Mouse (Mus musculus) liver, adult 2 months (tissue): ENCODE measurements around the gene Ykt6. TPM values are rescaled to one million over a fixed set of nuclear protein-coding genes. Genes with fewer than 3 reads are reported as not detected.

Source experiments
- DNase-seq: peaks from one replicate; pipeline ENCODE4 v3.0.0-alpha.2; 2011; ENCODE audit warnings: low read depth, low spot score; ENCODE audit errors: extremely low read depth
- H3K27ac ChIP-seq: fragments of 200-500 bp; replicated peaks from 2 replicates; pipeline ENCODE4 v1.5.1; 2012; ENCODE audit warnings: low read depth, mild to moderate bottlenecking, control low read depth, inconsistent platforms, low read length; ENCODE audit not compliant: insufficient read depth
- H3K27me3 ChIP-seq: fragments of 200-500 bp; 2 replicates; pipeline ENCODE4 v1.6.1; 2012; ENCODE audit warnings: mild to moderate bottlenecking, moderate library complexity, low read length, inconsistent platforms; ENCODE audit not compliant: control insufficient read depth, insufficient read depth
- H3K36me3 ChIP-seq: fragments of 200-500 bp; 2 replicates; pipeline ENCODE4 v1.6.1; 2012; ENCODE audit warnings: low read length, inconsistent platforms; ENCODE audit not compliant: control insufficient read depth, insufficient read depth
- H3K4me1 ChIP-seq: fragments of 200-500 bp; 2 replicates; pipeline ENCODE4 v1.6.1; 2011; ENCODE audit warnings: low read length; ENCODE audit not compliant: control insufficient read depth, insufficient read depth
- H3K4me3 ChIP-seq: fragments of 200-500 bp; 2 replicates; pipeline ENCODE4 v1.5.1; 2011; ENCODE audit warnings: low read depth, mild to moderate bottlenecking, control low read depth, low read length, moderate library complexity; ENCODE audit not compliant: insufficient read depth
- H3K79me2 ChIP-seq: fragments of 200-500 bp; 2 replicates; pipeline ENCODE4 v1.6.1; 2012; ENCODE audit warnings: inconsistent platforms, mild to moderate bottlenecking, low read length, moderate library complexity; ENCODE audit not compliant: control insufficient read depth, insufficient read depth
- H3K9ac ChIP-seq: fragments of 200-500 bp; 2 replicates; pipeline ENCODE4 v1.6.1; 2012; ENCODE audit warnings: low read depth, mild to moderate bottlenecking, control low read depth, inconsistent platforms, low read length
- CTCF ChIP-seq: fragments of 200-500 bp; IDR thresholded peaks from 2 replicates; pipeline ENCODE4 v1.5.1; 2011; ENCODE audit warnings: low read depth, low read length, control low read depth
- POLR2A ChIP-seq: fragments of 200-500 bp; IDR thresholded peaks from 2 replicates; pipeline ENCODE4 v1.6.1; 2011; ENCODE audit warnings: low read length, control low read depth; ENCODE audit not compliant: insufficient read depth; ENCODE audit errors: extremely low read depth
- WGBS: fragments of 180-500 bp; shearing (Covaris S2); methylation state at CpG from one replicate; pipeline ENCODE4 v1.1.7; 2018; 5-methylcytosine and 5-hydroxymethylcytosine counted together
- polyA plus RNA-seq: library from polyadenylated mRNA; depleted of rRNA; stranded (reverse); fragments of >200 nt; gene quantifications from 2 replicates; pipeline ENCODE4 v1.2.3, GENCODE M21; 2012
- total RNA-seq: library from RNA; depleted of rRNA; stranded (reverse); fragments of >200 nt; gene quantifications from 2 replicates; pipeline ENCODE4 v1.2.3, GENCODE M21; 2014

Ykt6 gene
- total and polyA plus RNA-seq, 2 experiments = 37.4 to 41.8 TPM

DNA sequence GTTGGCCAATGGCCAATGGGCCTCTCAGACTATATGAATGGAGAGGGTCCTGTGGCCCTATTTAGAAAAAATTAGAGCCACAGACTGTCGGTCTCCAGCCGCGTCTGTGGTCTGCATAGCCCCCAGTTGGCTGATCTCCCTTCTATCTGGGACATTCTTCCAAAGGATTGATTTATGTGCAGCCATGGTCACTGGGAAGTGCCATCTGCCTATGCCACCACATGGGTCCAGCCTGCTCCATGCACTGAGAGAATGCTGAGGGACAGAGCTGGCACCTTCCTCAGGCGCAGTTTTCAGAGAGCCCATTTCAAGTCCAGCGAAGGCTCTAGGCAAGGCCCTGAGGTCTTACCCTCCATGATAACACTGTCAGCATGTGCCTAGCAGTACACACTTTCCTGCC is 38.7 kb downstream of the Ykt6 start:
- Histone ChIP-seq H3K4me1 (no peaks in the 10 kb centered on the region), H3K27ac (no peak overlapping the region), H3K4me3 (no peak overlapping the region), H3K9ac (no peak overlapping the region), H3K36me3 (no peaks in the 10 kb centered on the region), H3K79me2 (no peaks in the 10 kb centered on the region), H3K27me3 (no peaks in the 10 kb centered on the region)
- 95% methylated on average over 5 of the region's 5 CpGs for WGBS
- TF ChIP-seq POLR2A = no peak
- no peak for TF ChIP-seq CTCF
- DNase-seq = no peak

DNA sequence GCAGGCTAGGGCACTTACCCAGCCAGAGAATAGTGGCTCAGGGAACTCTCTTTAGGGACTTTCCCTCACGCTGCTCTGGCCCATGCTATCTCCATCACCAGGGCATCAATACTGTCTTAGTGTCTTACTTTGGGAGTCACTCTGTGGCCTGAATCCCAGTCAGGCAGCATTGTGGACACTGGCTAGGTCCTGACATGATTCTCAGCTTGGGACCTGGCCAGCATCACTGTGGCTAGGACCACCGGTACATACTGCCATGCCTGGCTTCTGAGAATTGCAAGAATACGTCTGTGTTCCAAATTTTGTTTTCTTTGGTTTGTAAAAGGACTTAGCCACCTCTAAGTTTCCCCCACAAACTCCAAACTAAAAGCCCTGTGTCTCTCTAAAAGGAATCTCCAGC is 39.4 kb downstream of the Ykt6 start:
- Histone ChIP-seq H3K36me3 (no peaks in the 10 kb centered on the region), H3K27ac (no peak overlapping the region), H3K27me3 (no peaks in the 10 kb centered on the region), H3K9ac (no peak overlapping the region), H3K4me1 (no peaks in the 10 kb centered on the region), H3K4me3 (no peak overlapping the region), H3K79me2 (no peaks in the 10 kb centered on the region)
- WGBS = 84% methylated on average over 3 of the region's 3 CpGs
- TF ChIP-seq POLR2A (no peak), CTCF (no peak)
- no peak for DNase-seq

DNA sequence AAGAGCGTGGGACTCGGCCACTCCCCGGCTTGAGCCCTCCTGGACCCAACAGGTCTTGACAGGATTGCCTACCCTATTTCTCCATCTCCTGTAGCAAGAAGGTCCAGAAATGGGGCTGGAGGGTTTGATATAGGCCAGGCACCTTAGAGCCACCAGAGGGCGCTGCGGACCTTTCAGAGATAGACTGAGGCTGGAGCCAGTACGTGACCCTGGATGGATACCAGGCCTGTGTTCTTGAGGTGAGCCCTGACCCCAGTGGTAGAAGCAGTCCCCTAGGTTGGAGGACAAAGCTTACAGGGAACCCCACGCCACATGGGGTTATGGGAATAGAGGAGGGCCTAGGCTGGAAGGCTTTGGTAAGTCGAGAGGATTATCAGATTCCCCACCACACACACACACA is 40.5 kb downstream of the Ykt6 start:
- Histone ChIP-seq H3K27ac (no peak overlapping the region), H3K79me2 (no peaks in the 10 kb centered on the region), H3K36me3 (no peaks in the 10 kb centered on the region), H3K4me3 (no peak overlapping the region), H3K27me3 (no peaks in the 10 kb centered on the region), H3K4me1 (peaks cover 4% of the 10 kb centered on the region; the same call in 1 of the 2 replicates), H3K9ac (no peak overlapping the region)
- DNase-seq = peak; percentile 68
- WGBS = 14% methylated on average over 8 of the region's 8 CpGs
- peak; percentile 98 for TF ChIP-seq CTCF
- no peak for TF ChIP-seq POLR2A

DNA sequence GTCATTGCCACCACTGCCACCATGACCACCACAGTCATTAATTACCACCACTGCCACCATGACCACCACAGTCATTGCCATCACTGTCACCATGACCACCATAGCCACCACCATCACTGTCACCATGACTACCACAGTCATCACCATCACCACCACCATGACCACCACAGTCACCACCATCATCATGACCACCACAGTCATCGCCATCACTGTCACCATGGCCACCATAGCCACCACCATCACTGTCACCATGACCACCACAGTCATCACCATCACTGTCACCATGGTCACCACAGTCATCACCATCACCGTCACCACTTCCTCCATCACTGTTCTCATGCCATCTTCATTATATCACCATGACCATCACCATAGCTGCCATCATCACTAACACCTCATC is 43.0 kb downstream of the Ykt6 start:
- no peak for DNase-seq
- no peak for TF ChIP-seq POLR2A
- no peak for TF ChIP-seq CTCF
- Histone ChIP-seq H3K27ac (no peak overlapping the region), H3K36me3 (no peaks in the 10 kb centered on the region), H3K9ac (no peak overlapping the region), H3K4me1 (peaks cover 17% of the 10 kb centered on the region), H3K27me3 (no peaks in the 10 kb centered on the region), H3K4me3 (no peak overlapping the region), H3K79me2 (no peaks in the 10 kb centered on the region)
- WGBS = 97% methylated on average over 2 of the region's 2 CpGs

DNA sequence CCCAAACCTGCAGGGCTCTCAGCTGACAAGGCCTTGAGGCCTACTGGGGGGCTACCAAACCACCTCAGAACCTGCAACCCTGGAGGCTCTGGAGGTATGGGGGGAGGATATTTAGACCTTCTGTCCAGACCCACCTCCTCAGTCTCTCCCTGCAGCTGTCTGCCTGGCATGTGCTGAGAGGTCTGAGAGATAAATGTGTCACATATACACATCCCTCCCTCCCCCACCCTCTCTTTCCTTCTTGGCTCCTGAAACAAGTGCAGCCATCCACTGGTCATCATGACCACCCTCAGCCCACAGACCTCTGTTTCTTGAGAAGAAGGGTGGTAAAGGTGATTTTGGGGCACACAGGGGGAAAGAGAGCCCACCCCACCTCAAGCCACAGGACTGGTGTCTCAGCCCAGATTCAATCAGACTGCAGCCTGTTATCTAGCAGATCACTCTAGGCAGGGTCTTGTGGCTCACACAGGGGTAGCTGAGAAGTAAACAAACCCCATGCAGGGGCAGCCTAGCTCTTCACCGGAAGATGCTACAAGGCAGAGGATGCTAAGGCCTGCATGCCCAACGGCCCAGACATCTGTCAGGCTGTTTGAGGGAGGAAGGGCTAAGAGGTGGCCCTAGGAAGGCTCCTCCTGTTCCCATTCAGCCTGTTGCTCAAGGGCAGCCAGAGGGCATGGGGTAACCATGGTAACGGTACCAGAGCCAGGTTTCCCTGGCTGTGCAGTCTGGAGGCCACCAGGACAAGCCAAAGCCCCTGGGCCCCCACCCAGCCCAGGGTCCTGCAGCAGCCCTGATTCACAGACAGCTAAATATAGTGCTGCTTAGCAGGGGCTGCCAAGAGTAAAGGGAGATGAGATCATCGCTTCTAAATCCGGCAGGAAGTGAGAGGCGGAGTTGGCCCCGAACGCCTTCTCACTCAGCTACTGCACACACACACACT is 44.6 kb downstream of the Ykt6 start:
- DNase-seq = peak; percentile 58
- Histone ChIP-seq H3K27ac (0 out of 2 replicates have a peak overlapping the region, but pooled peaks have one; percentile 10), H3K79me2 (no peaks in the 10 kb centered on the region; the same call in 1 of the 2 replicates), H3K27me3 (no peaks in the 10 kb centered on the region), H3K4me3 (no peak overlapping the region), H3K9ac (no peak overlapping the region), H3K36me3 (no peaks in the 10 kb centered on the region), H3K4me1 (peaks cover 24% of the 10 kb centered on the region)
- TF ChIP-seq POLR2A (no peak), CTCF (no peak)
- 32% methylated on average over 8 of the region's 8 CpGs for WGBS
